Mouse (Mus musculus) neural tube, embryonic 11.5 days (tissue): Measurements from ENCODE around the gene Hnf1b. TPM values are rescaled to one million over a fixed set of nuclear protein-coding genes. Genes with fewer than 3 reads are reported as not detected.
A peak's percentile ranks its signal among the peaks of the same experiment; 100 is the strongest.

ENCODE experiments used
- ATAC-seq: fragments of 200-750 bp; cut with Nextera tagmentation; 2 replicates; pipeline ENCODE4 v1.8.0; 2017; ENCODE audit warnings: moderate number of reproducible peaks, mild to moderate bottlenecking, moderate TSS enrichment, moderate library complexity; ENCODE audit not compliant: insufficient read depth, low FRiP score, low TSS enrichment
- DNase-seq: peaks from one replicate; pipeline ENCODE4 v3.0.0-alpha.2; 2015; ENCODE audit warnings: low spot score
- H3K27ac ChIP-seq: fragments of 300-500 bp; sonication (generic); 2 replicates; pipeline ENCODE4 v1.5.1; 2014; ENCODE audit warnings: low read depth, mild to moderate bottlenecking, low read length
- H3K27me3 ChIP-seq: fragments of 300-500 bp; sonication (generic); 2 replicates; pipeline ENCODE4 v1.6.1; 2014; ENCODE audit warnings: mild to moderate bottlenecking, low read length, mixed read lengths; ENCODE audit not compliant: control insufficient read depth, insufficient read depth
- H3K36me3 ChIP-seq: fragments of 300-500 bp; sonication (generic); 2 replicates; pipeline ENCODE4 v1.6.1; 2014; ENCODE audit warnings: mild to moderate bottlenecking, low read length, moderate library complexity, mixed read lengths; ENCODE audit not compliant: control insufficient read depth, insufficient read depth
- H3K4me1 ChIP-seq: fragments of 300-500 bp; sonication (generic); 2 replicates; pipeline ENCODE4 v1.6.1; 2014; ENCODE audit warnings: low read length, mixed read lengths; ENCODE audit not compliant: control insufficient read depth, insufficient read depth
- H3K4me2 ChIP-seq: fragments of 300-500 bp; sonication (generic); 2 replicates; pipeline ENCODE4 v1.6.1; 2014; ENCODE audit warnings: low read depth, mild to moderate bottlenecking, moderate library complexity
- H3K4me3 ChIP-seq: fragments of 300-500 bp; sonication (generic); 2 replicates; pipeline ENCODE4 v1.5.1; 2014; ENCODE audit warnings: low read depth, low read length
- H3K9ac ChIP-seq: fragments of 300-500 bp; sonication (generic); 2 replicates; pipeline ENCODE4 v1.6.1; 2014; ENCODE audit warnings: mild to moderate bottlenecking, low read length
- H3K9me3 ChIP-seq: fragments of 300-500 bp; sonication (generic); 2 replicates; pipeline ENCODE4 v1.6.1; 2016; ENCODE audit warnings: low read length; ENCODE audit not compliant: control insufficient read depth
- WGBS: fragments of 180-500 bp; shearing (Covaris S2); extraction: QIAGEN DNeasy Blood & Tissue Kit; methylation state at CpG from one replicate; pipeline ENCODE4 v1.1.7; 2014; 5-methylcytosine and 5-hydroxymethylcytosine counted together
- polyA plus RNA-seq: library from polyadenylated mRNA; unstranded; fragments of >200 nt; fragmentation: Nextera tagmentation; extraction: Ambion mirVana; gene quantifications from 2 replicates; pipeline ENCODE4 v1.2.1, GENCODE M21; 2014

The Hnf1b gene
- polyA plus RNA-seq, 1 experiment from 2014 or later: 0.28 TPM

GRCm38 (mm10) chr11:83819806-83820483 is 29.9 kb upstream of the Hnf1b start:
- Histone ChIP-seq H3K36me3 (no peaks in the 10 kb centered on the region), H3K4me2 (no peak overlapping the region), H3K27me3 (no peaks in the 10 kb centered on the region), H3K4me1 (no peaks in the 10 kb centered on the region), H3K27ac (no peak overlapping the region), H3K4me3 (no peak overlapping the region), H3K9ac (no peak overlapping the region), H3K9me3 (no peaks in the 10 kb centered on the region)
- ATAC-seq (no peak), DNase-seq (no peak)
- WGBS: 49% methylated on average over 10 of the region's 10 CpGs

GRCm38 (mm10) chr11:83826142-83826541 is 23.7 kb upstream of the Hnf1b start:
- Histone ChIP-seq H3K9me3 (no peaks in the 10 kb centered on the region), H3K4me1 (no peaks in the 10 kb centered on the region), H3K27ac (no peak overlapping the region), H3K27me3 (no peaks in the 10 kb centered on the region), H3K36me3 (no peaks in the 10 kb centered on the region), H3K4me2 (no peak overlapping the region), H3K4me3 (no peak overlapping the region), H3K9ac (no peak overlapping the region)
- ATAC-seq: no peak
- peak; percentile 3 for DNase-seq
- WGBS: 93% methylated on average over 3 of the region's 3 CpGs

- Histone ChIP-seq H3K4me2 (no peak overlapping the region), H3K9ac (no peak overlapping the region), H3K4me1 (no peaks in the 10 kb centered on the region), H3K27ac (no peak overlapping the region), H3K36me3 (no peaks in the 10 kb centered on the region), H3K27me3 (no peaks in the 10 kb centered on the region), H3K9me3 (no peaks in the 10 kb centered on the region), H3K4me3 (no peak overlapping the region)
- no peak for ATAC-seq
- WGBS: 81% methylated on average over 8 of the region's 8 CpGs
- no peak for DNase-seq
These were observed 21.2 kb upstream of the Hnf1b start for GRCm38 (mm10) chr11:83828553-83829142.

GRCm38 (mm10) chr11:83832389-83832788 is 17.5 kb upstream of the Hnf1b start:
- Histone ChIP-seq H3K27me3 (no peaks in the 10 kb centered on the region), H3K4me3 (no peak overlapping the region), H3K9me3 (no peaks in the 10 kb centered on the region), H3K4me2 (no peak overlapping the region), H3K4me1 (no peaks in the 10 kb centered on the region), H3K9ac (no peak overlapping the region), H3K36me3 (no peaks in the 10 kb centered on the region), H3K27ac (no peak overlapping the region)
- DNase-seq (peak; percentile 51), ATAC-seq (no peak)
- 47% methylated on average over 8 of the region's 8 CpGs for WGBS

GRCm38 (mm10) chr11:83833517-83833916 is 16.3 kb upstream of the Hnf1b start:
- Histone ChIP-seq H3K36me3 (no peaks in the 10 kb centered on the region), H3K4me2 (no peak overlapping the region), H3K4me1 (no peaks in the 10 kb centered on the region), H3K4me3 (no peak overlapping the region), H3K27ac (no peak overlapping the region), H3K9me3 (no peaks in the 10 kb centered on the region), H3K9ac (no peak overlapping the region), H3K27me3 (no peaks in the 10 kb centered on the region)
- WGBS: 84% methylated on average over 4 of the region's 6 CpGs
- ATAC-seq: no peak
- peak; percentile 4 for DNase-seq

- no peaks in the 10 kb centered on the region for H3K4me1 ChIP-seq
- no peak for DNase-seq
- 79% methylated on average over 14 of the region's 14 CpGs for WGBS
- no peaks in the 10 kb centered on the region for H3K36me3 ChIP-seq
- no peak overlapping the region for H3K9ac ChIP-seq
- no peaks in the 10 kb centered on the region for H3K27me3 ChIP-seq
- ATAC-seq: no peak
- H3K27ac ChIP-seq: no peak overlapping the region
- no peak overlapping the region for H3K4me3 ChIP-seq
- H3K4me2 ChIP-seq: no peak overlapping the region
- H3K9me3 ChIP-seq: no peaks in the 10 kb centered on the region
These were observed 15.8 kb upstream of the Hnf1b start for GRCm38 (mm10) chr11:83833959-83834496.

GRCm38 (mm10) chr11:83839451-83839850 is 10.4 kb upstream of the Hnf1b start:
- Histone ChIP-seq H3K27ac (no peak overlapping the region), H3K9ac (no peak overlapping the region), H3K9me3 (no peaks in the 10 kb centered on the region), H3K4me1 (no peaks in the 10 kb centered on the region), H3K27me3 (no peaks in the 10 kb centered on the region), H3K4me3 (no peak overlapping the region), H3K4me2 (no peak overlapping the region), H3K36me3 (no peaks in the 10 kb centered on the region)
- DNase-seq (no peak), ATAC-seq (no peak)
- 85% methylated on average over 6 of the region's 6 CpGs for WGBS

GRCm38 (mm10) chr11:83843534-83843933 is 6.3 kb upstream of the Hnf1b start:
- no peak for ATAC-seq
- 0 out of 2 replicates have a peak, but pooled peaks cover 2% of the 10 kb centered on the region for H3K27me3 ChIP-seq
- no peak for DNase-seq
- H3K9me3 ChIP-seq: no peaks in the 10 kb centered on the region
- H3K27ac ChIP-seq: no peak overlapping the region
- H3K4me1 ChIP-seq: no peaks in the 10 kb centered on the region
- H3K36me3 ChIP-seq: no peaks in the 10 kb centered on the region
- no peak overlapping the region for H3K4me2 ChIP-seq
- no peak overlapping the region for H3K4me3 ChIP-seq
- no peak overlapping the region for H3K9ac ChIP-seq
- 96% methylated on average over 6 of the region's 6 CpGs for WGBS
